Mouse (Mus musculus) MEL (cell line): Measurements from ENCODE around the gene Ccdc40. TPM values are rescaled to one million over a fixed set of nuclear protein-coding genes. Genes with fewer than 3 reads are reported as not detected.

Experiments
- DNase-seq: peaks from one replicate; pipeline ENCODE4 v3.0.0; 2011; ENCODE audit warnings: low read depth, low spot score
- H3K27ac ChIP-seq: 2 replicates; pipeline ENCODE4 v1.5.1; 2012; ENCODE audit warnings: low read depth, mild to moderate bottlenecking, control low read depth, low read length, moderate library complexity; ENCODE audit not compliant: control insufficient read depth
- H3K27me3 ChIP-seq, 2 experiments: fragments of 150-350 bp in 1 of 2; sonication (generic) in 1 of 2; 2 replicates each; pipeline ENCODE4 v1.6.1; 2012; ENCODE audit warnings: low read length in 2 of 2, mild to moderate bottlenecking in 2 of 2, improper control_type of control experiment in 1 of 2, moderate library complexity in 1 of 2; ENCODE audit not compliant: insufficient read depth in 2 of 2, control insufficient read depth in 1 of 2
- H3K36me3 ChIP-seq, 2 experiments: 2 replicates each; pipeline ENCODE4 v1.6.1; 2012 to 2014; ENCODE audit warnings: low read length in 2 of 2, improper control_type of control experiment in 1 of 2, inconsistent platforms in 1 of 2, mild to moderate bottlenecking in 1 of 2; ENCODE audit not compliant: insufficient read depth in 2 of 2, control insufficient read depth in 1 of 2
- H3K4me1 ChIP-seq, 2 experiments: fragments of 150-350 bp in 1 of 2; sonication (generic) in 1 of 2; 2 replicates each; pipeline ENCODE4 v1.6.1; 2012; ENCODE audit warnings: low read length in 2 of 2, improper control_type of control experiment in 1 of 2, mild to moderate bottlenecking in 1 of 2; ENCODE audit not compliant: insufficient read depth in 2 of 2, control insufficient read depth in 1 of 2
- H3K4me3 ChIP-seq, 2 experiments: fragments of 150-350 bp in 1 of 2; sonication (generic) in 1 of 2; 2 replicates each; pipeline ENCODE4 v1.5.1; 2012; ENCODE audit warnings: low read depth in 2 of 2, low read length in 2 of 2, mild to moderate bottlenecking in 2 of 2, moderate library complexity in 2 of 2, control low read depth in 1 of 2, improper control_type of control experiment in 1 of 2; ENCODE audit not compliant: control insufficient read depth in 1 of 2, insufficient read depth in 1 of 2
- H3K79me2 ChIP-seq: 2 replicates; pipeline ENCODE4 v1.6.1; 2012; ENCODE audit warnings: mild to moderate bottlenecking, low read length, moderate library complexity; ENCODE audit not compliant: control insufficient read depth, poor library complexity, insufficient read depth
- H3K9ac ChIP-seq: 2 replicates; pipeline ENCODE4 v1.6.1; 2012; ENCODE audit warnings: low read depth, mild to moderate bottlenecking, control low read depth, low read length, moderate library complexity; ENCODE audit not compliant: control insufficient read depth, poor library complexity, severe bottlenecking
- H3K9me3 ChIP-seq: fragments of 150-350 bp; sonication (generic); replicated peaks from 2 replicates; pipeline ENCODE4 v1.6.1; 2012; ENCODE audit warnings: mild to moderate bottlenecking, low read length, improper control_type of control experiment, moderate library complexity; ENCODE audit not compliant: insufficient read depth
- BHLHE40 ChIP-seq: IDR thresholded peaks from 2 replicates; pipeline ENCODE4 v1.6.1; 2012; ENCODE audit warnings: low read depth, mild to moderate bottlenecking, inconsistent platforms, low read length, improper control_type of control experiment, borderline replicate concordance
- CHD1 ChIP-seq: IDR thresholded peaks from 2 replicates; pipeline ENCODE4 v1.6.1; 2012; ENCODE audit warnings: low read depth, mild to moderate bottlenecking, inconsistent platforms, low read length, improper control_type of control experiment
- CHD2 ChIP-seq: IDR thresholded peaks from 2 replicates; pipeline ENCODE4 v1.6.1; 2011; ENCODE audit warnings: low read length, improper control_type of control experiment
- E2F4 ChIP-seq: IDR thresholded peaks from 2 replicates; pipeline ENCODE4 v1.6.1; 2011; ENCODE audit warnings: low read depth, low read length, improper control_type of control experiment, borderline replicate concordance
- ETS1 ChIP-seq: IDR thresholded peaks from 2 replicates; pipeline ENCODE4 v1.6.1; 2012; ENCODE audit warnings: low read depth, mild to moderate bottlenecking, inconsistent platforms, low read length, improper control_type of control experiment, moderate library complexity
- MAFK ChIP-seq: IDR thresholded peaks from 2 replicates; pipeline ENCODE4 v1.6.1; 2011; ENCODE audit warnings: low read depth, mild to moderate bottlenecking, low read length, improper control_type of control experiment, borderline replicate concordance
- MAX ChIP-seq: IDR thresholded peaks from 2 replicates; pipeline ENCODE4 v1.6.1; 2011; ENCODE audit warnings: low read length, improper control_type of control experiment
- MAZ ChIP-seq: IDR thresholded peaks from 2 replicates; pipeline ENCODE4 v1.6.1; 2012; ENCODE audit warnings: low read depth, mild to moderate bottlenecking, inconsistent platforms, low read length, improper control_type of control experiment
- MEF2A ChIP-seq: IDR thresholded peaks from 2 replicates; pipeline ENCODE4 v1.6.1; 2014; ENCODE audit warnings: low read depth, mild to moderate bottlenecking, inconsistent platforms, low read length, improper control_type of control experiment; ENCODE audit not compliant: poor library complexity, insufficient replicate concordance, severe bottlenecking; ENCODE audit errors: extremely low read depth
- MXI1 ChIP-seq: IDR thresholded peaks from 2 replicates; pipeline ENCODE4 v1.6.1; 2011; ENCODE audit warnings: mild to moderate bottlenecking, low read depth, low read length, improper control_type of control experiment
- MYB ChIP-seq: IDR thresholded peaks from 2 replicates; pipeline ENCODE4 v1.6.1; 2011; ENCODE audit warnings: mild to moderate bottlenecking, low read depth, low read length, improper control_type of control experiment
- MYC ChIP-seq: IDR thresholded peaks from 2 replicates; pipeline ENCODE4 v1.6.1; 2011; ENCODE audit warnings: low read depth, mild to moderate bottlenecking, low read length, improper control_type of control experiment, moderate library complexity
- NELFE ChIP-seq: IDR thresholded peaks from 2 replicates; pipeline ENCODE4 v1.6.1; 2011; ENCODE audit warnings: low read depth, low read length, improper control_type of control experiment
- NRF1 ChIP-seq: IDR thresholded peaks from 2 replicates; pipeline ENCODE4 v1.6.1; 2014; ENCODE audit warnings: low read depth, mild to moderate bottlenecking, inconsistent platforms, low read length, improper control_type of control experiment, moderate library complexity; ENCODE audit not compliant: poor library complexity, insufficient read depth, severe bottlenecking
- RAD21 ChIP-seq: IDR thresholded peaks from 2 replicates; pipeline ENCODE4 v1.6.1; 2011; ENCODE audit warnings: mild to moderate bottlenecking, low read depth, low read length, improper control_type of control experiment
- RCOR1 ChIP-seq: IDR thresholded peaks from 2 replicates; pipeline ENCODE4 v1.6.1; 2012; ENCODE audit warnings: low read depth, mild to moderate bottlenecking, inconsistent platforms, low read length, improper control_type of control experiment
- TBP ChIP-seq: IDR thresholded peaks from 2 replicates; pipeline ENCODE4 v1.8.0; 2011; ENCODE audit warnings: low read depth, low read length, improper control_type of control experiment
- UBTF ChIP-seq: IDR thresholded peaks from 2 replicates; pipeline ENCODE4 v1.6.1; 2012; ENCODE audit warnings: low read depth, mild to moderate bottlenecking, inconsistent platforms, low read length, improper control_type of control experiment, moderate library complexity, borderline replicate concordance; ENCODE audit not compliant: insufficient read depth
- USF1 ChIP-seq: IDR thresholded peaks from 2 replicates; pipeline ENCODE4 v1.6.1; 2014; ENCODE audit warnings: low read depth, mild to moderate bottlenecking, inconsistent platforms, low read length, improper control_type of control experiment, moderate library complexity
- USF2 ChIP-seq, 2 experiments: IDR thresholded peaks; 2 replicates each; pipeline ENCODE4 v1.6.1; 2011 to 2012; ENCODE audit warnings: improper control_type of control experiment in 2 of 2, low read length in 2 of 2, borderline replicate concordance in 1 of 2, inconsistent platforms in 1 of 2, low read depth in 1 of 2, mild to moderate bottlenecking in 1 of 2; ENCODE audit not compliant: insufficient read depth in 1 of 2
- ZC3H11A ChIP-seq: IDR thresholded peaks from 2 replicates; pipeline ENCODE4 v1.6.1; 2012; ENCODE audit warnings: low read depth, mild to moderate bottlenecking, inconsistent platforms, low read length, improper control_type of control experiment
- ZMIZ1 ChIP-seq: IDR thresholded peaks from 2 replicates; pipeline ENCODE4 v1.6.1; 2012; ENCODE audit warnings: low read depth, mild to moderate bottlenecking, inconsistent platforms, low read length, improper control_type of control experiment, moderate library complexity
- ZNF384 ChIP-seq: IDR thresholded peaks from 2 replicates; pipeline ENCODE4 v1.6.1; 2012; ENCODE audit warnings: low read depth, mild to moderate bottlenecking, inconsistent platforms, low read length, improper control_type of control experiment
- polyA plus RNA-seq, 2 experiments: library from polyadenylated mRNA; stranded (reverse) in 1 of 2; unstranded in 1 of 2; fragments of >175 nt in 1 of 2; fragments of >200 nt in 1 of 2; gene quantifications; 2 replicates each; pipeline versions ENCODE4 v1.2.1 to v1.2.4; 2012; ENCODE audit warnings: low replicate concordance in 2 of 2, low read depth in 1 of 2; ENCODE audit not compliant: insufficient read length in 2 of 2, insufficient read depth in 1 of 2, missing spikeins in 1 of 2
- total RNA-seq: library from RNA; depleted of rRNA; stranded (reverse); fragments of 300-350 nt; gene quantifications from 2 replicates; pipeline ENCODE4 v1.2.3, GENCODE M21; 2012

The Ccdc40 gene
- total and polyA plus RNA-seq, 3 experiments: 0.46 to 1.9 TPM; not detected in 1

DNA sequence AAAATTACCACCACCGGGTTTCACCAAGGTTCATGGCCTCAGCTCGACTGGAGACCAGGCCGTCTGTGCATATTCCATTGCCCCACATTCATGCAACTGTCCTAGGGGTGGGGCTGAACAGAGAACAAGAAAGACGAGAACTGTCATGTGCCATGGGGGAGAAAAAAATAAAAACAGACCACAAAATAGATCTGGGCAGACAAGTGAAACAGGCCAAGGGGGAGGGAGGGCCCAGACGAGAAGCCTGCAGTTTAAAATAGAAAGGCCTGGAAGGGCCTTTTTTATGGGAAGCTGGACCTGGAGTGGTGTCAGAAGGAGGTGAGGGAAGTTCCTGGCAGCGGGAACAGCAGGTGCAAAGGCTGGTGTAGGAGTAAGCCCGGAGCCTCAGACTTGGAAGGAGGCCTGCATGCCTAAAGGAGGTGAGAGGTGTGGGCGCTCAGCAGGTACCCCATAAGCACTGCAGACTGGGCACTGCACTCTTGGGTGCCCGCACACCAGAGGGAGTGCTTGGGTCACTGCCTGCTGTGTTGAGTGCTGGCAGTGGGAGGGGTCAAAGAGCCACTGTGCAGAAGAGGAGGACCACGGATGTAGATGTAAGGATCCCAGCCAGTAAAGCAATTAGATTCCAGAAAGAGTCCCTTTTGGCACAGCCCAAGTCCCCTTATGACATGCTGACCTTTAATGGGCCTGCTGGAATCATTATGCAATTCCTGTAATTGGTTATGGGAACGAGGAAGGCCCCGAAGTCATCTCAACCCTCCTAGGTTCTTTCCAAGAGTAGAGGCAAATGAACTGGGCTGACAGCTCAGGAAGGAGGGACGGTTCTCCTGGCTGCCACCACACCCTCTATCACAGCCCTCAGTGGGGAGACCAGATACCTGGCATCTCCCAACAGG, 78.6 kb downstream of the Ccdc40 start:
- H3K9me3 ChIP-seq: no peaks in the 10 kb centered on the region
- H3K4me1 ChIP-seq: 0 out of 4 replicates have a peak, but pooled peaks cover 0 to 4% of the 10 kb centered on the region in 2 experiments
- no peak for DNase-seq
- no peak overlapping the region for H3K9ac ChIP-seq
- no peak overlapping the region for H3K27ac ChIP-seq
- TF ChIP-seq CHD2 (no peak), USF1 (no peak), ZMIZ1 (no peak), NELFE (no peak), MAX (no peak), MXI1 (no peak), MEF2A (no peak), NRF1 (no peak)
- H3K36me3 ChIP-seq: no peaks in the 10 kb centered on the region
- H3K79me2 ChIP-seq: no peaks in the 10 kb centered on the region
- H3K4me3 ChIP-seq: no peak overlapping the region
- peaks cover 4 to 13% of the 10 kb centered on the region in 2 experiments; a peak in 3 of 4 replicates for H3K27me3 ChIP-seq

DNA sequence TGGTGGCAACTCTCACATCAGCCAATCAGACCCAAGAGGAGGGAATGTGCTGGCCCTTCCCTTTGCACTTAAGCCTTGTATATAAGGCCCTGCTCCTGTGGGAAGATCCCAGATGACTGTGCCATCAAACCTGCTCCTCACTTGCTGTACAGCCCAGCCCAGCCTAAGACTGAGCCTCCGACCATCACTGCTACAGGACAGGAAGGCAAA, 79.2 kb downstream of the Ccdc40 start, which contains the start of gene Card14:
Card14 (plus strand) TSS at position 111 of the 210 bp plus-strand sequence.
- Histone ChIP-seq H3K9ac (no peak within 1 kb of the TSS), H3K27me3 (peaks cover 3 to 13% of the 10 kb centered on the region in 2 experiments; a peak in 2 of 4 replicates)
- no peak for DNase-seq

DNA sequence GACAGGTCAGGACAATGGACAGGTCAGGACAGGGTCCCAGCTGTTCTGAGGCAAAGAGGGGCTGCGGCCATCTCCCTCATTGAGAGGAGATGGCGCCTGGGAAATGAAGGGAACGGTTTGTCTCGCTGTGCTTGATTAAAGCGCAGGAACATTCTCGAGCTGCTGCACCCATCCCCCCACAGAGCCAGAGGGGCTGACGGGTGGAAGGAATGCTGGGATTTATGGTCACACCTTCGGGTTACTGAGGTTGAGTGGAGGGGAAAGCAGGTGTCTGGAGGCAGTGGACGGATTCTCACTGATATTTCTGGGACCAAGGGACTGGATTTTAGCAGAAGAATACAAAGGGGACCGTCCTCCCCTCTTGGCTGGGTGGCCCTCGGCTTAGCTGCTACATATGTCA, 79.5 kb downstream of the Ccdc40 start:
- no peaks in the 10 kb centered on the region for H3K9me3 ChIP-seq
- no peak for DNase-seq
- H3K27ac ChIP-seq: no peak overlapping the region
- H3K27me3 ChIP-seq: peaks cover 3 to 10% of the 10 kb centered on the region in 2 experiments; a peak in 2 of 4 replicates
- H3K36me3 ChIP-seq: no peaks in the 10 kb centered on the region
- H3K9ac ChIP-seq: no peak overlapping the region
- H3K79me2 ChIP-seq: no peaks in the 10 kb centered on the region
- H3K4me1 ChIP-seq: 0 out of 4 replicates have a peak, but pooled peaks cover 0 to 4% of the 10 kb centered on the region in 2 experiments
- no peak overlapping the region for H3K4me3 ChIP-seq
- TF ChIP-seq MAFK (no peak), MAX (no peak), RCOR1 (no peak), MYB (no peak), ETS1 (no peak), E2F4 (no peak), ZNF384 (no peak), RAD21 (no peak), USF2 (IDR thresholded peaks at IDR 0.05; ENCODE audit: borderline replicate concordance in 1 of 2, insufficient read depth in 1 of 2, low read depth in 1 of 2, low read length in 2 of 2) (no peak), CHD1 (no peak), NRF1 (no peak), MEF2A (no peak), ZC3H11A (no peak), MXI1 (no peak), TBP (no peak), BHLHE40 (no peak), MAZ (no peak)

More for the DNA sequence above, 79.2 kb downstream of the Ccdc40 start, which contains the start of gene Card14:
- no peaks in the 10 kb centered on the region for H3K79me2 ChIP-seq
- H3K27ac ChIP-seq: no peak within 1 kb of the TSS
- H3K9me3 ChIP-seq: no peaks in the 10 kb centered on the region
- H3K4me1 ChIP-seq: 0 out of 4 replicates have a peak, but pooled peaks cover 0 to 4% of the 10 kb centered on the region in 2 experiments
- no peak within 1 kb of the TSS for H3K4me3 ChIP-seq
- no peaks in the 10 kb centered on the region for H3K36me3 ChIP-seq
- TF ChIP-seq UBTF (no peak), MEF2A (no peak), MAFK (no peak), MYC (no peak), ZC3H11A (no peak), MXI1 (no peak), MAZ (no peak)
- TF ChIP-seq, all 39 proteins: peak for 0
